Mouse (Mus musculus) cortical plate, adult 2 months (tissue): ENCODE measurements around the gene Havcr2. TPM values are rescaled to one million over a fixed set of nuclear protein-coding genes. Genes with fewer than 3 reads are reported as not detected.
"Not testable (repeated sequence)": the region's sequence is repeated elsewhere in the genome, so short reads cannot be mapped to it uniquely, and the experiment has no call there.

Experiments used
- H3K27ac ChIP-seq: fragments of 200-500 bp; 2 replicates; pipeline ENCODE4 v1.5.1; 2012; ENCODE audit warnings: low read length, control low read depth, inconsistent platforms; ENCODE audit not compliant: insufficient read depth
- H3K4me1 ChIP-seq: fragments of 200-500 bp; 2 replicates; pipeline ENCODE4 v1.6.1; 2011; ENCODE audit warnings: low read length; ENCODE audit not compliant: control insufficient read depth, insufficient read depth
- H3K4me3 ChIP-seq: fragments of 200-500 bp; 2 replicates; pipeline ENCODE4 v1.5.1; 2011; ENCODE audit warnings: mild to moderate bottlenecking, low read length, control low read depth; ENCODE audit not compliant: insufficient read depth
- CTCF ChIP-seq: fragments of 200-500 bp; IDR thresholded peaks from 2 replicates; pipeline ENCODE4 v1.5.1; 2011; ENCODE audit warnings: mild to moderate bottlenecking, control low read depth, low read length; ENCODE audit not compliant: insufficient read depth; ENCODE audit errors: extremely low read depth
- POLR2A ChIP-seq: fragments of 200-500 bp; IDR thresholded peaks from 2 replicates; pipeline ENCODE4 v1.6.1; 2011; ENCODE audit warnings: mild to moderate bottlenecking, low read length, control low read depth; ENCODE audit not compliant: insufficient read depth; ENCODE audit errors: extremely low read depth
- polyA plus RNA-seq: library from polyadenylated mRNA; depleted of rRNA; stranded (reverse); fragments of >200 nt; gene quantifications from 2 replicates; pipeline ENCODE4 v1.2.3, GENCODE M21; 2012; rRNA removed

Gene Havcr2
- polyA plus RNA-seq, 1 experiment, result 1.5 TPM

DNA sequence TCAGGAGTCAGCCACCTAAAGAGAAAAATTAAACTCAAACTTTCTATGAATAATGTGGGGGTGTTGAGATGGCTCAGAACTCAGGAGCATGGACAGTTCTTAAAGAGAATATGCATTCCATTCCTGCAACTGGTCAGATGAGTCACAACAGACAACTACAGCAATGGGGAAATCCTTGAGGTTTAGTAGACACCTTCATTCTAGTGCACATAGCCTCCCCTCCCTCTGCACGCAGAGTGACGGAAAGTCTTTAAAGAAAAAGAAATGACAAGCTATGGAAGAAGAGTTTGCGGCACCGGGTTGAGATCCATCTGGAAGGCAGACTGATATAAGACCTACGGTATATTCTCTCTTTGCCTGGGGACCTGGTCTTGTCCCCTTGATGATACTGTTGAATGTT lies 55.2 kb downstream of the Havcr2 start:
- Histone ChIP-seq H3K27ac (no peak overlapping the region), H3K4me3 (no peak overlapping the region), H3K4me1 (no peaks in the 10 kb centered on the region)
- no peak for TF ChIP-seq CTCF
- no peak for TF ChIP-seq POLR2A

DNA sequence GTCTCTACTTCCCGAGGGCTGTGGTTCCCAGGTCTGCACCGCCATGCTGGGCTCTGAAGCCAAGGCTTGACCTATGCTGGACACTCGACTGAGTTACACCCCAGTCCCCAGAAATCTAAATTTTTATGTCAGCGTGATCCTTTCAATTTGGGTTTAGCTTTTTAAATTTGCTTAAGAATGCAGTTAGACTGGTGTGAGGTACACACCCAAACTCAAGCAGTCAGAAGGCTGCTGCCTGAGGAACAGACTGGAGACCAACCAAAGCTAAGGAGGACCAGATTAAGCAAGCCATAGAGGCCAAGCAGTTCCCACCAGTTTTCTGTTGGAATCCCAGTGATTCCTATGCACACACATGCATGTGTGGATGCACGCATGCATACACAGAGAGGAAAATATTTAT lies 66.6 kb downstream of the Havcr2 start:
- not testable (repeated sequence) for H3K4me3 ChIP-seq, H3K4me1 ChIP-seq, H3K27ac ChIP-seq

DNA sequence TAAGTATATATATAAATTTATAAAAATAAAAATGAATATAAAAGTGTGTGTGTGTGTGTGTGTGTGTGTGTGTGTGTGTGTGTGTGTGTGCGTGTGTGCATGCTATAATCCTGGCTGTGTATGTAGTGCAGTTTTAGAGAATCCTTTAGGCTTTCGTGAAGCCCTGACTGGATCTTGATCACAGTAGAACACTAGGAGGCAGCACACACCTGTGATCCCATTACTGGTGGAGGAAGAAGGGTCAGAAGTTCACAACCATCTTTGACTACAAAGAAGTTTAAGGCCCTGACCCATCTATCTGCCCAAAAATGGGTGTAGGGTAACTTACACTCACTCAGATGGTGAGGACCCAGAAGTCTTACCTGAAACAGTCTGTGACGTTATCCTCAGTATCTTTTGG lies 68.0 kb downstream of the Havcr2 start:
- Histone ChIP-seq H3K27ac (no peak overlapping the region), H3K4me3 (no peak overlapping the region), H3K4me1 (no peaks in the 10 kb centered on the region)
- TF ChIP-seq POLR2A (no peak), CTCF (peak; percentile 33; the same call in 1 of the 2 replicates)

DNA sequence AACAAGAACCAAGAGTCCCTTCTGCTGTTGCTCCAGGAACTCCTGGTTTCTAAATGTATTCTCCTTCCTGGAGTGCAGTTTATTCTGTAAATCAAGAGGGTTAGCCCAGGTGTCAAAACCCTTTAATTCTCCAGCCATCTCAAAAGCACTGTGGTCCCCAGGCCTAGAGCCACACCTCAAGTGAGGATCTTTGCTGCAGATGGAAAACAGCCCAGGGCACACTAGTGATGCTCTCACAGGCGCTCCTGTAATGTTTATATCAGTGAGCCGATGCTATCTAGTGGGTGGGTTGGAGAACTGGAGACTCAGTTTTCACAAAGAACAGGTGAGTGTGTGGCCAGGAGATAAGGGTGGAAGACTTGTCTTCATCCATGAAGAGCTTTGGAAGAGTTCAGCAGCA lies 69.2 kb downstream of the Havcr2 start, which contains the start of gene Gm12169:
Gene Gm12169, plus strand, starts transcription at position 301 of the 400 bp plus-strand sequence.
- Histone ChIP-seq H3K27ac (no peak within 1 kb of the TSS), H3K4me3 (no peak within 1 kb of the TSS), H3K4me1 (no peaks in the 10 kb centered on the region)
- TF ChIP-seq POLR2A (no peak), CTCF (no peak)

DNA sequence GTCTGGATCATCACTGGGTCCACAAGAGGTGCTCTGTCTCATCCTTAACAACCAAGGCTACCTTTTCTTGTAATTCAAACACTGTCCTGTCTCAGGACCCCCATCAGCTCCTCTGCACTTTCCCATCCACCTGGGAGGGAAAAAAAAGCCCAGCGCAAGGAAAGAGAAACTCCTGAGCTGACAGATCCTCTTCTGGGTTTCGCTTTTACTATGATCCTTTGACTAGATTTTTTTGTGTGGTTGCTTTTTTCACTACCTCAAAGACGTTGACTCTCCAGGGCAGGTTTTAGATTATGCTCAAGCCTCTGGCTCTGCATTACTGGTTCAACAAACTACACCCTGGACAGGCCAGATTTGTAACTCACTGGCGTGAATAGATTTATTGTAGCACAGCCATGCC lies 75.4 kb downstream of the Havcr2 start:
- TF ChIP-seq CTCF (no peak), POLR2A (no peak)
- Histone ChIP-seq H3K4me1 (no peaks in the 10 kb centered on the region), H3K4me3 (no peak overlapping the region), H3K27ac (no peak overlapping the region)

Other genes starting within 250 kb of the Havcr2 start
- 0.61 and 0.96 TPM in 2 replicates for gene Fndc9, start 219.4 kb upstream of the Havcr2 start, polyA plus RNA-seq
- gene Cyfip2, start 142.1 kb upstream of the Havcr2 start, polyA plus RNA-seq, result 273 and 275 TPM in 2 replicates
- 0.23 and 0.28 TPM in 2 replicates for gene Itk, start 65.4 kb upstream of the Havcr2 start, polyA plus RNA-seq
- not detected in 2 replicates for gene Fam71b, start 58.4 kb upstream of the Havcr2 start, polyA plus RNA-seq
- 29.4 and 32.8 TPM in 2 replicates for gene Med7, start 18.0 kb upstream of the Havcr2 start, polyA plus RNA-seq
- gene Gm12169, start 69.3 kb downstream of the Havcr2 start, polyA plus RNA-seq, result not detected in 2 replicates
- gene BC053393, start 116.6 kb downstream of the Havcr2 start, polyA plus RNA-seq, result not detected in 2 replicates
- gene Dppa1, start 174.3 kb downstream of the Havcr2 start, polyA plus RNA-seq, result not detected in 2 replicates